Mouse (Mus musculus) cerebellum, adult (tissue): ENCODE data around the gene Tbc1d17.

Experiments
- ATAC-seq: cut with Nextera tagmentation; 2 replicates; pipeline ENCODE4 v1.9.2; 2017; ENCODE audit warnings: mild to moderate bottlenecking, moderate library complexity, mixed read lengths; ENCODE audit not compliant: insufficient number of reproducible peaks, low FRiP score, low TSS enrichment

Gene Tbc1d17

DNA sequence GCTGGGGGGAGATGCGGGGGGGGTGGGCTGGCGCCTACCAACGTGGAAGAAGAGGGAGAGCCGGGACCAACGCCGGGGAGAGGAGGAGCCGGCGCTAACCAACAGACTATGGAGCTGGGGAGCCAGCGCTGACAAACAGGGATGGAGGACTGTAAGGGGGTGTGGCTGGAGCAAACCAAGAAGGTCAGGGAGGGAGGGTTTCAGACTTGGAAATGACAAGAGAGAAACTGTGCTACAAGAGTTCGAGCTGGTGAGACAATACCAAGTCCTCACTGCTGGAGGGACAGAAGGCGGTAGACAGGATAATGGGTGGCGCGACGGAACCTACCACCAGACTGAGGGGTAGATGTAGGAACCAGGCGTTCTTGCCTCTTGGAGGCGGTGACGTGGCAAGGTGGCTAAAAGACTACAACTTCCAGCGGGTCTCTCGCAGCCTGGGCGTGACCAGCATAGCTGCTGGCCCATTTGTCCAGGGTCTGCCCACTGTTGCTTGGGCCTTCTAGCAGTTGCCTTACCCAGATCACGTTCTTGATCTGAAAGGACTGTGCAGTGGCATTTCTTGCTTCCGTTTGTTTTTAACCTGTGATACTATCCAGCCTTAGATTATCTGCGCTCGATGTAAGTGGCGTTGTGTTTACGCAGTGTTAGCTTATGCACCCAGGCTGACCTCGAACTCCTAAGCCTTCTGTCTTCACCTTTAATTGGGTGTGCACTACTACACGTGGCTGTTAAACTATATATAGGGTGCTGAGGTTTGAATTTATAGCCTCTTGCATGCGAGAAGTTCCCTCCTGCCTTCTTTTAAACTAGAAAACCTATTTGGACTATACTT lies 21.0 kb upstream of the Tbc1d17 start, which contains the start of gene Ptov1:
Ptov1 (minus strand) TSS at position 92 of the 832 bp plus-strand sequence.
- peak; percentile 92 for ATAC-seq

DNA sequence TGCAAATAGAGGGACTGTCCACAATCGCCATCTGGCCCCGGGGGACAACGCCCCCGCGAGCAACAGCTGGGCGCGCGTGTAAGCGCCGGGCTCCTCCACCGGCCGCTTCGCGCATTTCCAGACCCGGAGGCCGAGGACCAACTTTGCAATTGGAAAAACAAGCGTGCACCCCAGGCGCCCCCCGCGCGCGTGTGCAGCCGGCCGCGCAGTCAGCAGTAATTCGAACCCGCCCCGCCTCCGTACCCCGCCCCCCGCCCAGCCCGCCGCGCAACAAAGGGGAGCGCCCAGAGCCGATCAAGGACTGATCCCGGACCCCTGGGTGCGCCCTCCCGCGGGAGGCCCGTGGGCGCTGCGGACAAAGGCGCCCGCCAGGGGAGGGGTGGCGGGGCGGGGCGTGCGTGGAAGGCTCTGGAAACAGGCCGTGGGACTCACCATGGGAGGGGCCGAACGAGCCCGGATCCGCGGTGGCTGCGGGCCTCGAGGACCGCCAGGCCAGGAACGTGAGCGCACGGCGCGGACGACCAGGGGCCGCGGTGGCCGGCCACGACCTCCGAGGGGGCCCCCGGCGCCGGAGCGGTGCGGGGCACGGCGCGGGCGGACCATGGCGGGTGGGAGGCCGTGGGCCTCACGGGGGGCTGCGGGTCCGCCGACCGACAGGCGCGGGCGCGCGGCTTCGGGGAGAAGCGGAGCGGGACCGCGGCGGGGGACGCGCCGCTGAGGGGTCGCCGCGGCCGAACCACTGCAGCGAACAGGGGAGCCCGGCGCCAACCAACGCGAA lies 20.2 kb upstream of the Tbc1d17 start:
- ATAC-seq = peak; percentile 28; the same call in 1 of the 2 replicates

DNA sequence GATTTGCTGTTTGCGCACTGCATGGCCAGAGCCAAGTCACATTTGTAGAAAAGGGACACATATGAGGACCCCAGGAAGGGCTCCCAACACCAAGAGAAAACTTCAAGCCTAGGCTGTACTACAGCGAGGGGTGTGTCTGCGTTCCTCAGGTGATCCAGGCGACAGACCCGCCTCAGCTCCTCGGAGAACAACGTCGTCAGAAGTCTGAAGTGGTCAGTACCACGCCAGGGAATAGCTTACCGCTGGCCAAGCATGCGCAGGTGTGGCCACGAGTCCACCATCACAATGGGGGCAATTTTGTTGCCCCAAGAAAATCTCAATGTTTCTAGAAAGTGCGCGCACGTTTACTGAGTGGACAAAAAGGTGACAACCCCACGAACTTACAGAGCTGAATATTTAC lies 19.6 kb upstream of the Tbc1d17 start:
- no peak for ATAC-seq

DNA sequence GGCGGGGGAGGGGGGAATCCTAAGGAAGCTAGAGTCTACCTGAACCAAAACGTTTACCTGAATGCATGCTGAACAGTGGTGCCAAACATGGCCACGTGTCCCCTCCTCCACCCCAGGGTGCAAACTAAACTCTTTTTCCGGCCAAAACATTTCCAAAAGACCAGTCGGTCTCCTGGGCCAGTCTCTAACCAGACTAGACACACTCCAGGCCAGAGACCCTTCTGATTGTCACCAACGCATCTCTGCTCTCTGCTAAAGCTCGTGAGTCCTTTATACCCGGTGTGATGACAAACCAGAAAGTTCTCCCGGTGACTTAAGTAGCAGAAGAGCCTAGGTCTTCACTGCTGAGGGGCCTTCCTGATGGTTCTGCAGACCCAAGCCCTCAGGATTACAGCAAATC lies 18.9 kb upstream of the Tbc1d17 start:
- ATAC-seq = no peak

DNA sequence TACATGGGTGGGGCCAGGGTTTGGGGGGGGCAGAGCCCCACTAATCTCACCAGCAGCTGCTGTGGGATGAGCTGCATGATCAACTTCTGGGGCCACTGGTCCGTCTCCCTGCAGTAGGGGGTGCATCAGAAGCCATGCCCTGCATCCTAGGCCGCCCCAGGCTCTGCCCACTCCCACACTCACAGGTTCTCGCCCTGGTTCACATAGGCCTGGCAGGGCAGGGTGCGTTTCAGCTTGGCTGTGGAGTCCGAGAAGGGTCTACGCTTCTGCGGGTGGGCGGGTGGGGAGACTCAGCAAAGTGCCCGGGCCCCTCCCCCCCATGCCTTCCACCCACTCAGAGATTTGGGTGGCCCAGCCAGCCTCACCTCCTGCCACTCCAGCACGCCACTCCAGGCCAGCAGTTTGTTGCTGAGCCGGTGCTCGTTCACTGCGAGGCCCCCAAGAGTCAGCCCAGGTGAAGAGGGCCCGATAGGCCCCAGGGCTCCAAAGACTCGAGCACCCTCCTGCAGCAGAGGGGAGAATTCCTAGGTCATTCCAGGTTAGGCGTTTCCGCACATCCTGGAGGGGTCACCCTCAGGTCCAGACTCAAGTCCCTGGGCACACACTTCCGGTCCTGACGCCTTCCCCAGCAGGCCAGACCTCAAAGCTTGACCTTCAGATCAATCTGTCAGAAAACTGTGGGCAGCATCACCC lies 18.3 kb upstream of the Tbc1d17 start:
- ATAC-seq = no peak

DNA sequence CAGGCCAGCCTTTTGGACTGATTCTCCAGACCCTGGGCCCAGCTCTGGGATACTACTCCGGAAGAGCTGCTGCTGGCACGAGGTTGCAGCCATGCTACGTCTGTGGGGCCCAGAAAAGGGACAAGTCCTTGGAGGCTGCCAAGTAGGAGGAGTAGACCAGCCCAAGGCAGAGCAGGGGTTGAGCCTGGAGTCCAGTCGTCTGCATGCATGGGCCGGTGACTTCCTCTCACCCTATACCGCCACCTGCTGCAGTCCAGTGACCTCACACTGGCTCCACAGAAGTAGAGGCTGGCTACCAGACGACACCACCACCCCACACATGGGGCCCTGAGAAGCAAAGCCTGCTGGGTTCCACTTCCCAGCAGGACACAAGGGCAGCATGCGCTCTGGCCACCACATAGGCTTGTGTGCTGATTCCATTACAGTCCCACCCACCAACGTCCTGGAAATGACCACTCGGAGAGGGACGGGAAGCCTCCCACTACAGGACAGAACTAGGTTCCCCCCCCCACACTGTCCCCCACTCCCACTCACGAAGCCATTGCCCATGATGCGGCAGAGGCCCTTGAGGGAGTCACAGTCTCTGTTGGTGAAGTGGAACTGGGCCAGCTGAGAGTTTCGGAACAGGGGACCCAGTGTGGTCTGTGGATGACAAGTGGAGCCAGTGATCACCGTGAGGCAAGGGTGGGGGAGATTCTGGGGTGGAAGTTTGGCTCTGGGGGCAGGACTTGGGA lies 17.6 kb upstream of the Tbc1d17 start:
- no peak for ATAC-seq

DNA sequence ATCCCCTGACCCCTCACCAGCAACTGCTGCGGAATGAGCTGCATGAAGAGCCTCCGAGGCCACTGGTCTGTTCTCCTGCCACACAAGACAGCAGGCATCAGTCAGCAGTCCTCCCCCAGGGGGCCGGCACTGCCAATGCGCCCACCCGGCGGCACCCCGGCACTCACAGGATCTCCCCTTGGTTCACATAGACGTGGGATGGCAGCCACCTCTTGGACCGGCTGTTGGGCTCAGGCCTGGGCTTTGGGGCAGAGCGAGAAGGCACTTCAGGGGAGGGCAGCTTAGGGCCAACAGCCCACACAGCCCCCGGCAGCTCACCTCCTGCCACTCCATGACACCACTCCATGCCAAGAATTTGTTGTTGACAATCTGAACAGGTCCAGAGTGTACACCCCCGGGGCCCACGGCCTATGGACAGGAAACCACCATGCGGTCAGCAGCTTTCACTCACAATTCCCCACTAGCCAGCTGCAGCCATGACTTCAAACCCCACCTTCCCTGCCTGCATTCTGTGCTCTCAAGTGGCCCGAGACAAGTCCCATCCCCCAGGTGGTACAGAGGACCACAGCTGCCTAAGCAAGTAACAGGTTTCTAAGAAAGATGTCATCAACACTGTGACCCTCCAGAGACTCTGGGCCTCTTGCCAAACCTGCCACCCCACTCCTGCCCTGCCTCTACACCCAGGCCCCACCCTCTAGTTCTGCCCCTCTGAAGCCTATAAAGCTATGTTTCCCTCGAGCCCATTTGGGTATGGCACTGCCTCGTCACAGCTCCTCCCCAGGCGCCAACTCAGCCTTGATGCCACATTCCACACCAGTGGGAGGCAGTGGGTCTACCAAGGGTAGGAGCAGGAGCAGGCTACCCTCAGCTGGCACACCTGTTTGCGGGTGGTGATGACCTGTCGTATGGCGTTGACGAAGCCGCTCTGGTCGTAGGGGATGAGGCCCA lies 16.0 kb upstream of the Tbc1d17 start:
- ATAC-seq = no peak

DNA sequence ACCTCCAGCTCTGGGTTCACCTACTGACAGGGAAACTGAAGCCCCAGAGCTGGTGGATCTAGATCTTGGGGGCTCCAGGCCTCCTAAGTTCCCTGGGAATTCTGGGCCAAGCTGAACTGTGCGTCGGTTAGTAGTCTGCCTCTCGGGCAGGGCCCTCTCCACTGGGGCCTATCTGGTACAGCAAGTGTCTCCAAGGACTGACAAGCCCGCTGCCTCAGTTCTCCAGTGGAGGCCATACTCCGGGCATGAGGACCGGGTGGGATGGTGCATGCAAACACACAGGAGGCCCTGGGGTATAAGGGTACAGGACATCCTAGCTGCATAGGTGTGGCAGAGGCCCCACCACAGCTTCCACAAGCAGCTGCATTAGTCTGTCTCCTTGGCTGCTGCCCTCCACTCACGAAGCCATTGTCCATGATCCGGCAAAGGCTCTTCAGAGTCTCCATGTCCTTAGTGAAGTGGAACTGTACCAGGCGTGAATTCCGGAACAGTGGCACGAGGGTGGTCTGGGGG lies 15.2 kb upstream of the Tbc1d17 start:
- no peak for ATAC-seq

DNA sequence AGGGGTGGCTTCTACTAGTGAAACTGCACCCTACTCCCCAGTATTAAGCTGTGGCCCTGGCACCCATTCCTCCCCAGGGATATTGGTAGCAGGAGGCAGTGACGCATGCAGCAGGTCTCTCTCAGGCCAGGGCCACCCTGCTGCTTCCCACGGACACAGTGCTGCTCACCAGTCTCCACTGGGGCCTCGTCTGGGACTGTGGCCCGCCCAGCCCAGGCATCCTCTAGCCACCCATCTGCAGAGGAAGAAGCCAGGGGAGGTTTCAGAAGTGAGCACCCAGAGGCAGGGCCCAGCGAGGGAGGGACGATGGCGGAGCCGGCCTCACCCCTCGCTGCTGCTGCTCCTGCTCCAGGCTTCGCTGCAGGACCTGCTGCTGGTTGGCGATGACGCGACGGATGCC lies 14.3 kb upstream of the Tbc1d17 start:
- no peak for ATAC-seq

DNA sequence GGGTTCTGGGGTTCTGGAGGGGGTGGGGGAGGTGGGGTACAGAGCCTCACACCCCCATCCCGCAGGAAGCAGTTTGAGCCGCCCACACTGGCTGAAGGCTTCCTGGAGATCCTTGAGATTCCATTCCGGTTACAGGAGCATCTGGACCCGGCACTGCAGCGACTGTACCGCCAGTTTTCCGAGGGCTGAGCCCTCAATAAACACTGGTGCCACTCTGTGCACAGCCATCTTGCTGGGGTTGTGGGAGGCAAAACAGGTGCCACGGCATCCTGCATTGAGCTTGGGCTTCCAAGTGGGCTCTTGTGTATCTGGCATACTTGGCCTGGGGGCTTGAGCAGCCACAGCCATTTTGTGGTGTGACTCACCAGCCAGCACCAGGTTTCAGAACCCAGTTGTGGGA lies 13.6 kb upstream of the Tbc1d17 start:
- ATAC-seq = no peak

DNA sequence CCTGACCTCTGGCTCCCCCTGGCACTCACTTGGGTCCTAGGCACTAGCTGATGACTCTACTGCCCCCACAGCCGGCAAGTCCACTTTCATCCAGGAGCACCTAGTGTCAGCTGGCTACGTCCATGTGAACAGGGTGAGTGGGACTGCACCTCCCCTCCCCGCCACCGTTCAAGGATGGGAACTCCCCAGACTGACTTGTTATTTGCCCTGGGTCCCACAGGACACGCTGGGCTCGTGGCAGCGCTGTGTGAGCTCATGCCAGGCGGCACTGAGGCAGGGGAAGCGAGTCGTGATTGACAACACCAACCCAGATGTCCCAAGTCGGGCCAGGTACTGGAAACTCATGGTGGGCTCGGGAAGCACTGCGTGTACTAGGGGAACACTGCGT lies 12.5 kb upstream of the Tbc1d17 start:
- no peak for ATAC-seq

DNA sequence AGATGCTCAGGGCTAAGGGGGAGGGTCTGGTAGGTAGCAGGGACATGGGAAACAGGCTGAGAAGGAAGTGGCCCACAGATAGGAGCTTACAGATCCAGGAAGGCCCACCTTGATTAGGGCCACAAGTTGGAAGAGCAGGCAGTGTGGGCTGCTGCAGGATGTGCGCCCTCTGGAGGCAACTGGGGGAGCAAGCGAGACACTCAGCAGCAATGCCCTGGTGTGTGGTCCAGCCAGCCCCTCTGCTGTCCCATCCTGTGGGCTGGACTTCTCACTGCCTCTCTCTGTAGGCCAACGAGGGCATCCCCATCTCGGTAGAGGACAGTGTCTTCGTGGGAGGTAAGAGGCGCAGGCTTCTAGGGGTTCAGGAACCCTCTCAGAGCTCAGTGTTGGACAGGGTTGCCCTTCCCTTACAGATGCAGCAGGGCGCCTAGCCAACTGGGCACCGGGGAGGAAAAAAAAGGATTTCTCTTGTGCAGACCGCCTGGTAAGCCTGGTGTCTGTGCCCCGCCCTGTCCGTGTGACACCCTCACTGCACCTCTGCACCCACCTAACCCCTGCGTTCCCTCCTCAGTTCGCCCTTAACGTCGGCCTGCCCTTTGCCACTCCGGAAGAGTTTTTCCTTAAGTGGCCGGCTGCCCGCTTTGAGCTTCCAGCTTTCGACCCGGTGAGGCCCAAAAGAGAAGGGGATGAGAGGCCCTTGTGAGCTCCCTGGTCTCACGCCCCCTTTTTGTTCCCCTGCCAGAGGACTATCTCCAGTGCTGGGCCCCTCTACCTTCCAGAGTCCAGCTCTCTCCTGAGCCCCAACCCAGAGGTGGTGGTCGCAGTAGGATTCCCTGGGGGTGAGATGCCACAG lies 11.9 kb upstream of the Tbc1d17 start:
- no peak for ATAC-seq

DNA sequence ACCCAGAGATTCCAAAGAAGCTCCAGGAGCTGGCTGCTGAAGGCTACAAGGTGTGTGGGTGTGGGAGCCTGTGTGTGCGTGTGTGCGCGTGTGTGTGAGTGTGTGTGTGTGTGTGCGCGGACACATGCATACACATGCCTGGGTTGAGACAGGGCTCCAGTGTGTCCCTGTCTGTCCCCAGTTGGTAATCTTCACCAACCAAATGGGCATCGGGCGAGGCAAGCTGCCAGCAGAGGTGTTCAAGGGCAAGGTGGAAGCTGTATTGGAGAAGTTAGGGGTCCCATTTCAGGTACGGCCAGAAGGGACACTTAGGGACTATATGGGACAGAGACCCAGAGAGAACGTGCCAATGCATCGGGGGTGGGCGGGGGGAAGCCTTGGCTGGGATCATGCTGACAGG lies 11.0 kb upstream of the Tbc1d17 start:
- no peak for ATAC-seq

DNA sequence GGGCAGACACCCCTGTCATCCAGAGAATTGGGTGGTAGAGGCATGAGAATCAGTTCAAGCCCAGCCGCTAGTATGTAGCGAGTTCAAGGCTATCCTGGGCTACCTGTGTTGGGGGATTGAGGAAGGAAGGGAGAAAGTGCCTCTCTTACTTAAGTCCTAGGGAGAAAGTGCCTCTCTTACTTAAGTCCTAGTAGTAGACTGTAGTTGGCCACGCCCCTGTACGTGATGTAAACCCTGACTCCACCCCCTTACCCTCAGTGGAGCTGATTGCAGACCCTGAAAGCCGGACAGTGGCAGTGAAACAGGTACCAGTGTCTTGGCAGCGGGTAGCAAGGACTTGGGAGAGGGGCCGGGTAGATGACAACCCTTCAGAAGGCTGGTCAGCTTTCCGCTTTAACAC lies 9.0 kb upstream of the Tbc1d17 start:
- no peak for ATAC-seq

DNA sequence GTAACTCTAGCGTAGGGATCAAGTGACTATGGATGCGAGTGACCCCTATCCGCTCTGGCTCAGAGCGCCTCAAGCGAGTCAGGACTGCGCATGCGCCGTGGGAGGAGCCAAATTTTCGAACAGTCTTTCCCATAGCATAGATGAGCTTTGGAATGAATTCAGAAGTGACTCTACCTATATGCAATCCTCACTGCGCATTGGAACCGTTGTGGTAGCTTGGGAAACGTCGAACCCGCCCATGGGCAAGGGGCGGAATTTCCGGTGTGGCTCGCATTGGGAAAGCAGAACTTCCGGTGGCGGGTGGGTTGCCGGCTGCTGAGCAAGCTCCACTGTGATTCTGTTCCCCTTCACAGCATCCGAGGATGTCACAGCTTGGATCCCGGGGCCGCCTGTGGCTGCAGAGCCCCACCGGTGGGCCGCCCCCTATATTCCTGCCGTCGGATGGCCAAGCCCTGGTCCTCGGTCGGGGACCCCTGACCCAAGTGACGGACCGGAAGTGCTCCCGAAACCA lies 8.2 kb upstream of the Tbc1d17 start, which contains the start of gene Pnkp:
Pnkp (plus strand) TSS at position 98 of the 511 bp plus-strand sequence.
- peak; percentile 6; the same call in 1 of the 2 replicates for ATAC-seq

DNA sequence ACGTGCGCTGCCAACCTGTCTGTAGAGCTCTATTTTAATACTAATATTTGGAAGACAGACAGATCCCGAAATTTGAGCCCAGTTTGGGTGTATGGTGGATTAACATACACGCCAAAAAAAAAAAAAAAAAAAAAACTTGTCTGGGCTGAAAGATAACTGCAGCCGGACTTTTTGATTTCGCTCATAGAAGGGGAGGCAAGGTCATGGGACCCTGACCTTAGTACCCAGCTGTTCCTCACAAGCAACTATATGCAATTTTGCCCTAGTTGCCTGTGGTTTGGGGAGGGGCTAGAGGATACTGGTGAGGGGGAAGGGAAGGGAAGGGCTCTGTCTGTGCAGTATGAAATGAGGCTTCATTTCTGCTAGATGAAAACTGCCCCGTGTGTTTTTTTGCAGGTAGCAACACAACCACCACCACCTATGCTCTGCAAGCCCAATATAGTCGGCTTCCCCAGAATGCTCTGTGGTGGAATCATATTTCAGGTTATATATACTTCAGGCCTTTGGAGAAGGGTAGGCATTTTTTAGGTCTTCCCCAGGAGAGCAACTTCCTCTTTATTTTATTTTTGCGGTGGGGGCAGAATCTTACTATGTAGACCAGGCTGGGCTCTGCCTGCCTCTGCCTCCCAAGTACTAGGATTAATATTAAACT lies 7.5 kb upstream of the Tbc1d17 start:
- no peak for ATAC-seq

DNA sequence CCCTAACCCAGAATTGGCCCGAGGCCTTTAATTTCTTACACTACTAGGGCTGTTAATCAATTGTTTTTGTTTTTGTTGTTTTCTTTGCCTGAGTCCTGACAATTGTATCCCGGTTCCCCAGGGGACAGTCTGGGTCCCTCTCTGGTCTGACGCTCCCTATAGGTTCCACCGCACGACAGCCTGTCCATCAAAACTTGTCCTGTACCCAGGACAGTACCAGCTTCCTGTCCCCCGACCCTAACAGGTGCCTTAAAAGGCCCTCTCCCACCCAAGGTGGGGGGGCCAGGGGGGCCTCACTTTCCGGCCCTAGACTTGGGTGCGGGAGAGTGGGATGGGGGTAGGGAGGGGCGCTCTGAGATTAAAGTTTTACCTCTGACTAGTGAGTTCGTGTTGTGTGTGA lies 6.2 kb upstream of the Tbc1d17 start:
- ATAC-seq = no peak
